7 mouse cellular contexts compared by ENCODE assay signal in genomic region chr11:119942201-119942726, GRCm38 (mm10). TPM values are rescaled to one million over a fixed set of nuclear protein-coding genes. Genes with fewer than 3 reads are reported as not detected.
DNase-seq lines count a peak whose midpoint lies in the region; ATAC-seq and TF ChIP-seq lines count a peak whose summit lies in the region.

No protein-coding gene starts in this region.

- H3K4me2 ChIP-seq in forebrain, postnatal 0 days (ENCODE audit: low read depth) = peak overlapping the region; percentile 92
- peak overlapping the region; percentile 91 for H3K4me2 ChIP-seq in liver, embryonic 16.5 days (ENCODE audit: low read depth, low read length)

- peak overlapping the region; percentile 65 for H3K9ac ChIP-seq in forebrain, postnatal 0 days
- H3K9ac ChIP-seq in liver, embryonic 16.5 days (ENCODE audit: low read depth, low read length) = peak overlapping the region; percentile 58

- H3K36me3 ChIP-seq in forebrain, postnatal 0 days (ENCODE audit: insufficient read depth) = no peaks in the 10 kb centered on the region; the same call in 1 of the 2 replicates
- H3K36me3 ChIP-seq in liver, embryonic 16.5 days (ENCODE audit: control insufficient read depth, insufficient read depth) = no peaks in the 10 kb centered on the region

- no peak for TF ChIP-seq CTCF in left cerebral cortex, adult 2 months (IDR thresholded peaks at IDR 0.05)
- TF ChIP-seq CTCF in forebrain, postnatal 0 days (IDR thresholded peaks at IDR 0.05; ENCODE audit: low read depth) = no peak

- H3K4me1 ChIP-seq in forebrain, postnatal 0 days (ENCODE audit: insufficient read depth) = peaks cover 52% of the 10 kb centered on the region
- peaks cover 38% of the 10 kb centered on the region for H3K4me1 ChIP-seq in liver, embryonic 16.5 days (ENCODE audit: control insufficient read depth, low read depth, low read length)

- DNase-seq in left cerebral cortex, adult 2 months (ENCODE audit: extremely low spot score in 1 of 2, low spot score in 2 of 2) = no peak
- DNase-seq in left cerebral cortex, postnatal 4 days = no peak
- DNase-seq in adipocyte (ENCODE audit: low spot score) = peak; percentile 57
- no peak for DNase-seq in forebrain, postnatal 0 days
- DNase-seq in testis, postnatal 10 days (ENCODE audit: low spot score) = peak; percentile 73
- no peak for DNase-seq in cerebellum, postnatal 14 days

- intact Hi-C loops in left cerebral cortex, adult 2 months (cut with DNase I) = loop anchor here (2.0 kb wide), 1 partner anchor 49 kb away; no protein-coding TSS in a partner anchor
- intact Hi-C loops in left cerebral cortex, postnatal 4 days (cut with DNase I) = no loop called here

- H3K4me3 ChIP-seq in left cerebral cortex, adult 2 months = peak overlapping the region; percentile 82
- peak overlapping the region; percentile 60 for H3K4me3 ChIP-seq in forebrain, postnatal 0 days (ENCODE audit: low read depth, low read length)
- H3K4me3 ChIP-seq in liver, embryonic 16.5 days (ENCODE audit: low read depth, low read length) = peak overlapping the region; percentile 70

- peak overlapping the region; percentile 93 for H3K27ac ChIP-seq in left cerebral cortex, adult 2 months
- H3K27ac ChIP-seq in forebrain, postnatal 0 days (ENCODE audit: low read depth, low read length) = peak overlapping the region; percentile 89
- peak overlapping the region; percentile 79 for H3K27ac ChIP-seq in liver, embryonic 16.5 days (ENCODE audit: low read length)

- no peaks in the 10 kb centered on the region for H3K27me3 ChIP-seq in forebrain, postnatal 0 days (ENCODE audit: insufficient read depth, low read length)
- H3K27me3 ChIP-seq in liver, embryonic 16.5 days (ENCODE audit: control insufficient read depth, insufficient read depth, low read depth, low read length) = peaks cover 41% of the 10 kb centered on the region

- WGBS in forebrain, postnatal 0 days = under 1% methylated on average over 35 of the region's 43 CpGs
- under 1% methylated on average over 41 of the region's 43 CpGs for WGBS in liver, embryonic 16.5 days (ENCODE audit: insufficient replicate concordance)

- no peaks in the 10 kb centered on the region for H3K9me3 ChIP-seq in forebrain, postnatal 0 days (ENCODE audit: low read length)
- no peaks in the 10 kb centered on the region for H3K9me3 ChIP-seq in liver, embryonic 16.5 days (replicated peaks; ENCODE audit: control insufficient read depth, low read length)

- peak; percentile 34 for ATAC-seq in forebrain, postnatal 0 days
- ATAC-seq in liver, embryonic 16.5 days (ENCODE audit: low read depth) = peak; percentile 35

RNA-seq across cellular contexts. Expression of gene Baiap2, which starts 0.3 kb away (rescaled TPM):
- 100 to 1,000 TPM; 249 to 287 TPM for total RNA-seq in left cerebral cortex, adult 2 months (2021)
- 10 to 100 TPM; 71.7 to 72.2 TPM for total RNA-seq in left cerebral cortex, postnatal 4 days (2021)
- total RNA-seq in forebrain, postnatal 0 days (2014; rRNA removed) = 42.3 and 52.0 TPM in 2 replicates
- 31.1 and 36.6 TPM in 2 replicates for polyA plus RNA-seq in forebrain, postnatal 0 days (2015; fragmentation: Nextera tagmentation; extraction: Ambion mirVana)
- polyA plus RNA-seq in liver, embryonic 16.5 days (2015; fragmentation: Nextera tagmentation; extraction: Ambion mirVana) = 8.1 and 10.1 TPM in 2 replicates

RNA-seq across cellular contexts. Expression of gene Chmp6, which starts 29.0 kb away (rescaled TPM):
- total RNA-seq in left cerebral cortex, adult 2 months (2021) = 10 to 100 TPM; 37.2 to 43.6 TPM
- 10 to 100 TPM; 43.2 to 48.2 TPM for total RNA-seq in left cerebral cortex, postnatal 4 days (2021)
- total RNA-seq in forebrain, postnatal 0 days (2014; rRNA removed) = 91.1 and 91.9 TPM in 2 replicates
- polyA plus RNA-seq in forebrain, postnatal 0 days (2015; fragmentation: Nextera tagmentation; extraction: Ambion mirVana) = 102 and 105 TPM in 2 replicates
- polyA plus RNA-seq in liver, embryonic 16.5 days (2015; fragmentation: Nextera tagmentation; extraction: Ambion mirVana) = 23.5 and 25.4 TPM in 2 replicates

Comparison
In these comparisons a context has a peak if more than half of its experiments do, and no peak if none do; other contexts are left out.
1. DNase-seq: peak in adipocyte (single experiment) and testis, postnatal 10 days (single experiment); none in left cerebral cortex, adult 2 months (0 of 2), left cerebral cortex, postnatal 4 days (single experiment), forebrain, postnatal 0 days (single experiment) and cerebellum, postnatal 14 days (0 of 2).
2. Peak in every context shown above with its lines, with median percentiles within 50 percentile points of each other: H3K27ac ChIP-seq and H3K4me3 ChIP-seq.